Mouse (Mus musculus): ENCODE results near the gene Fgd6. TPM values are rescaled to one million over a fixed set of nuclear protein-coding genes. Genes with fewer than 3 reads are reported as not detected.
A peak's percentile ranks its signal among the peaks of the same experiment; 100 is the strongest.

The Fgd6 gene
- polyA plus RNA-seq, 1 experiment = 12.1 TPM

DNA sequence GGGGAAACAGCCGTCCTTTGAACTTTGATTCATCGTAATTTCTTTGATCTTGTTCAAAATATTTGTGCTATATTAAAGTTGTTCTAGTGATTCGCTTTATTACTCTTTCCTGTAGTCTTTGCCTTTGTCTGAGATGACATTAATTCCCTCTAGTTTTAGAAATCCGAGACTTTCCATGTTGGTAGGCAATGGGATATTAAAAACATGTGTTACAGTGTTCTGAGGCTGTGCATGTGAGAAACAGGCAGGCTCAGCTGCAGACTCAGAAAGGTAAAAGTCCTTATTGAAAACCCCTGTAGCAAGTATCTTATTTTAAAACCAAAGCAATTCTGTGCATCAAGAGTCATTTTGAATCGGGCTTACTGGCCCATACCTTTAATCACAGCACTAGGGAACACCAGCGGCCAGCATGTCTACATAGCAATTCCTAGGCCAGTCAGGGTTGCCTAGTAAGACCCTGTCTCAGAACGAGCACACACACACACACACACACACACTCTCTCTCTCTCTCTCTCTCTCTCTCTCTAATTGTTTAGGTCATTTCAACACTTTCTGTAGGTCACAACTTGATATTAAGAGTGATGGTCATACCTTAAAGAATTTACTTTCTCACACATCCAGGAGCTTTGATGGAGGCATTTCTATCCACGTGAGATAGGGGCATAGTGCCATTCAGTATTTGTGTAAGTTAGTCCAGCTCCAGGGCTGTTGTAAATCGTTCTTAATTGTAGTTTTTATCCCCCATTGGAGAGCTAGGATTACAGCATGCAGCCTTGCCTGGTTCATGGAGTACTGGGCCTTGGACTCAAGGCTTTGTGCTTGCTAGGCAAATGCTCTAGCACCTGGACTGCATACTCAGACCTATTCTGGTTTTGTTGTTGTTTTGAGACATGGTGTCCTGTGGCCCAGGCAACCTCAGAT is 75.3 kb downstream of the Fgd6 start:
- TF ChIP-seq CTCF (IDR thresholded peaks at IDR 0.05; ENCODE audit: control insufficient read depth, insufficient read depth, insufficient replicate concordance, low read depth, low read length) (no peak), POLR2A (IDR thresholded peaks at IDR 0.05; ENCODE audit: control insufficient read depth, low read depth, low read length) (no peak)
- Histone ChIP-seq H3K36me3 (ENCODE audit: control insufficient read depth, insufficient read depth, low read length) (no peaks in the 10 kb centered on the region), H3K27ac (ENCODE audit: control insufficient read depth, insufficient read depth, low read depth, low read length) (no peak overlapping the region; the same call in 1 of the 2 replicates), H3K4me1 (ENCODE audit: control insufficient read depth, insufficient read depth, low read length) (no peaks in the 10 kb centered on the region; the same call in 1 of the 2 replicates), H3K4me3 (ENCODE audit: control insufficient read depth, low read depth, low read length) (no peak overlapping the region), H3K27me3 (ENCODE audit: control insufficient read depth, insufficient read depth, low read length) (no peaks in the 10 kb centered on the region)

- TF ChIP-seq POLR2A (IDR thresholded peaks at IDR 0.05; ENCODE audit: control insufficient read depth, low read depth, low read length) = no peak
- no peak for TF ChIP-seq CTCF (IDR thresholded peaks at IDR 0.05; ENCODE audit: control insufficient read depth, insufficient read depth, insufficient replicate concordance, low read depth, low read length)
- Histone ChIP-seq H3K4me1 (ENCODE audit: control insufficient read depth, insufficient read depth, low read length) (peaks cover 3% of the 10 kb centered on the region), H3K36me3 (ENCODE audit: control insufficient read depth, insufficient read depth, low read length) (no peaks in the 10 kb centered on the region), H3K4me3 (ENCODE audit: control insufficient read depth, low read depth, low read length) (no peak overlapping the region), H3K27ac (ENCODE audit: control insufficient read depth, insufficient read depth, low read depth, low read length) (no peak overlapping the region), H3K27me3 (ENCODE audit: control insufficient read depth, insufficient read depth, low read length) (no peaks in the 10 kb centered on the region)
Measured at GRCm38 (mm10) chr10:94112207-94112606, 76.4 kb downstream of the Fgd6 start.

DNA sequence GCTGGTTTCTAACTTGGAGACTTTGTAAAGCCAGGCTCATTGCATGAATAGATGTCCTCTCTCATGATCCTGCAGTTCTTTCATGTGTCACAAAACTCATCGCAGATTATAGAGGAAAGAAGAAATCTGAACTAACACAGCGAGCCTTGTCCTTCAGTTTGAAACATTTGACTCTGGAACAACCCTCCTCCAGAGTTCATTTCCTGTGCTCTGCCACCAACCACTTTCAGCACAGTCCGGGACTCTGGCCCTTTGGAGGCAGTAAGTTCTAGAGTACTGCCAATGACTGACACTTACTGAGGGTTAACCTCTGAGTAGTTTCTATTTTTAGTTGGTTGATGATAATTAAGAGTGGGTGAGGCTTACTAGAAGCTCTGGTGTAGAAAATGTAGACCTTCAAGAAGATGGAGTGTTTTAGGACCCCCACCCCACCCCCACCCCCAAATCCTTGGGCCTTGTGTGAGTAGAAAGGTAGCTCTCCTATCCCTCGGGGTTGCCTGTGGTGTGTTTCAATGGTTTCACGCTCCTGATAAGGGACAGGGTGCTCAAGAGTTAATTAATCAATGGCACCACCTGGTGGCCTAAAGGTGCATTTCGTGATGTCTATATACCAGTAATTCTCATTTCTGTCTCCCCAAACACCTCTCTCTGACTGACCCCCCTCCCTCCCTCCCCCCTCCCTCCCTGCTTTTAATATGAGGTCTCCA is 80.2 kb downstream of the Fgd6 start:
- H3K27ac ChIP-seq (ENCODE audit: control insufficient read depth, insufficient read depth, low read depth, low read length) = peak overlapping the region; percentile 0; the same call in 1 of the 2 replicates
- TF ChIP-seq POLR2A (IDR thresholded peaks at IDR 0.05; ENCODE audit: control insufficient read depth, low read depth, low read length) (no peak), CTCF (IDR thresholded peaks at IDR 0.05; ENCODE audit: control insufficient read depth, insufficient read depth, insufficient replicate concordance, low read depth, low read length) (no peak)
- no peaks in the 10 kb centered on the region for H3K36me3 ChIP-seq (ENCODE audit: control insufficient read depth, insufficient read depth, low read length)
- H3K4me1 ChIP-seq (ENCODE audit: control insufficient read depth, insufficient read depth, low read length) = peaks cover 3% of the 10 kb centered on the region
- H3K4me3 ChIP-seq (ENCODE audit: control insufficient read depth, low read depth, low read length) = no peak overlapping the region
- no peaks in the 10 kb centered on the region for H3K27me3 ChIP-seq (ENCODE audit: control insufficient read depth, insufficient read depth, low read length)

GRCm38 (mm10) chr10:94116781-94117340 is 81.1 kb downstream of the Fgd6 start:
- TF ChIP-seq CTCF (IDR thresholded peaks at IDR 0.05; ENCODE audit: control insufficient read depth, insufficient read depth, insufficient replicate concordance, low read depth, low read length) = no peak
- no peak for TF ChIP-seq POLR2A (IDR thresholded peaks at IDR 0.05; ENCODE audit: control insufficient read depth, low read depth, low read length)
- H3K27ac ChIP-seq (ENCODE audit: control insufficient read depth, insufficient read depth, low read depth, low read length) = no peak overlapping the region

GRCm38 (mm10) chr10:94117916-94118315 is 82.1 kb downstream of the Fgd6 start:
- no peak overlapping the region for H3K4me3 ChIP-seq (ENCODE audit: control insufficient read depth, low read depth, low read length)
- peaks cover 3% of the 10 kb centered on the region for H3K4me1 ChIP-seq (ENCODE audit: control insufficient read depth, insufficient read depth, low read length)
- H3K27me3 ChIP-seq (ENCODE audit: control insufficient read depth, insufficient read depth, low read length) = no peaks in the 10 kb centered on the region
- TF ChIP-seq POLR2A (IDR thresholded peaks at IDR 0.05; ENCODE audit: control insufficient read depth, low read depth, low read length) (no peak), CTCF (IDR thresholded peaks at IDR 0.05; ENCODE audit: control insufficient read depth, insufficient read depth, insufficient replicate concordance, low read depth, low read length) (no peak)
- H3K27ac ChIP-seq (ENCODE audit: control insufficient read depth, insufficient read depth, low read depth, low read length) = no peak overlapping the region
- H3K36me3 ChIP-seq (ENCODE audit: control insufficient read depth, insufficient read depth, low read length) = no peaks in the 10 kb centered on the region

More at GRCm38 (mm10) chr10:94116781-94117340, 81.1 kb downstream of the Fgd6 start:
- no peaks in the 10 kb centered on the region for H3K36me3 ChIP-seq (ENCODE audit: control insufficient read depth, insufficient read depth, low read length)
- peaks cover 3% of the 10 kb centered on the region for H3K4me1 ChIP-seq (ENCODE audit: control insufficient read depth, insufficient read depth, low read length)
- H3K4me3 ChIP-seq (ENCODE audit: control insufficient read depth, low read depth, low read length) = no peak overlapping the region
- no peaks in the 10 kb centered on the region for H3K27me3 ChIP-seq (ENCODE audit: control insufficient read depth, insufficient read depth, low read length)

DNA sequence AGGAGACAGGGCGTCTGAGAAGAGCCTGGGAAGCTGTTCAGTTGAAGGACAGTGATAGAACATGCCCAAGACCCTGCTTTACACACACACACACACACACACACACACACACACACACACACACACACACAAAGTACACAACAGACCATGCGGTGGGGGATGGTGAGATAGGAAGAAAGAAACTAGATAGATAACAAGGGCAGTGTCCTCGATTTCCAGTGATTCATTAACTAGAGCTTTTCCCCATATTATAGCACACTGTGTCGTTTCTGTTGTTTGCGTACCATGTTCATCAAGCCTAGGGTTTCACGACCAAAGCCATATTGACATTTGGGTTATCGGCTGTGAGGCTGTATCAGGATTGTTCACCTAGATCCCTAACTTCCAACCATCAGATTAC is 83.2 kb downstream of the Fgd6 start:
- no peak overlapping the region for H3K4me3 ChIP-seq (ENCODE audit: control insufficient read depth, low read depth, low read length)

DNA sequence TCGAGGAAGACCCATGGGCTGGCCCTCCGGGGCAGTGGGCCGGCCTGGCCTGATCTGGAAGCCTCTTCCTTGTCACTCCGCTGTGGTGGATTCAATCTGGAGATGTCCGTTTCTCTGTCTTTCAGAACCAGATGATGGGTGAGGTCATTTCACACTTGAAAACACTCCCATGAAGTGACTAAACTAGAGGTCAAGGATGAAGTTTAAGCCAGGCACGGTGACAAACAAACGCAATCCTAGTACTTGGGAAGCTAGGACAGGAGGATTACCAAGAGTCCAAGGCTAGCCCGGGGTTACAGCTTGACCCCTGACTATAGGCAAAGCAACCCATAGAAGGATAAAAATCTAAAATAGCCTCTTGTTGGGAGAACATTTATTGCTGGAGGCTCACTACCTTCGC is 84.9 kb downstream of the Fgd6 start:
- Histone ChIP-seq H3K27me3 (ENCODE audit: control insufficient read depth, insufficient read depth, low read length) (no peaks in the 10 kb centered on the region), H3K4me1 (ENCODE audit: control insufficient read depth, insufficient read depth, low read length) (peaks cover 3% of the 10 kb centered on the region)

More for the DNA sequence above, 83.2 kb downstream of the Fgd6 start:
- Histone ChIP-seq H3K27ac (ENCODE audit: control insufficient read depth, insufficient read depth, low read depth, low read length) (no peak overlapping the region), H3K27me3 (ENCODE audit: control insufficient read depth, insufficient read depth, low read length) (no peaks in the 10 kb centered on the region), H3K4me1 (ENCODE audit: control insufficient read depth, insufficient read depth, low read length) (peaks cover 3% of the 10 kb centered on the region), H3K36me3 (ENCODE audit: control insufficient read depth, insufficient read depth, low read length) (no peaks in the 10 kb centered on the region)
- no peak for TF ChIP-seq POLR2A (IDR thresholded peaks at IDR 0.05; ENCODE audit: control insufficient read depth, low read depth, low read length)
- TF ChIP-seq CTCF (IDR thresholded peaks at IDR 0.05; ENCODE audit: control insufficient read depth, insufficient read depth, insufficient replicate concordance, low read depth, low read length) = no peak

More for the DNA sequence above, 84.9 kb downstream of the Fgd6 start:
- TF ChIP-seq CTCF (IDR thresholded peaks at IDR 0.05; ENCODE audit: control insufficient read depth, insufficient read depth, insufficient replicate concordance, low read depth, low read length) (no peak), POLR2A (IDR thresholded peaks at IDR 0.05; ENCODE audit: control insufficient read depth, low read depth, low read length) (no peak)
- H3K4me3 ChIP-seq (ENCODE audit: control insufficient read depth, low read depth, low read length) = no peak overlapping the region
- H3K36me3 ChIP-seq (ENCODE audit: control insufficient read depth, insufficient read depth, low read length) = no peaks in the 10 kb centered on the region
- H3K27ac ChIP-seq (ENCODE audit: control insufficient read depth, insufficient read depth, low read depth, low read length) = no peak overlapping the region

Data from testis, adult 2 months (tissue).